Mouse (Mus musculus) hindbrain, embryonic 16.5 days (tissue): ENCODE measurements around the gene Igfbpl1. TPM values are rescaled to one million over a fixed set of nuclear protein-coding genes. Genes with fewer than 3 reads are reported as not detected.

Experiments
- ATAC-seq: fragments of 200-750 bp; cut with Nextera tagmentation; 2 replicates; pipeline ENCODE4 v1.8.0; 2017; ENCODE audit warnings: moderate TSS enrichment, moderate library complexity
- H3K27ac ChIP-seq: fragments of 300-500 bp; sonication (generic); 2 replicates; pipeline ENCODE4 v1.5.1; 2014; ENCODE audit warnings: low read depth, mild to moderate bottlenecking, control low read depth, low read length, moderate library complexity
- H3K27me3 ChIP-seq: fragments of 300-500 bp; sonication (generic); replicated peaks from 2 replicates; pipeline ENCODE4 v1.6.1; 2014; ENCODE audit warnings: low read length; ENCODE audit not compliant: control insufficient read depth, insufficient read depth
- H3K36me3 ChIP-seq: fragments of 300-500 bp; sonication (generic); 2 replicates; pipeline ENCODE4 v1.6.1; 2014; ENCODE audit warnings: mild to moderate bottlenecking, low read length, moderate library complexity, mixed read lengths; ENCODE audit not compliant: control insufficient read depth, insufficient read depth
- H3K4me1 ChIP-seq: fragments of 300-500 bp; sonication (generic); 2 replicates; pipeline ENCODE4 v1.6.1; 2014; ENCODE audit warnings: low read depth, low read length; ENCODE audit not compliant: control insufficient read depth, insufficient read depth
- H3K4me2 ChIP-seq: fragments of 300-500 bp; sonication (generic); 2 replicates; pipeline ENCODE4 v1.6.1; 2014; ENCODE audit warnings: mild to moderate bottlenecking, low read length, control low read depth, moderate library complexity
- H3K4me3 ChIP-seq: fragments of 300-500 bp; sonication (generic); 2 replicates; pipeline ENCODE4 v1.5.1; 2014; ENCODE audit warnings: mild to moderate bottlenecking, low read length, control low read depth, moderate library complexity
- H3K9ac ChIP-seq: fragments of 300-500 bp; sonication (generic); 2 replicates; pipeline ENCODE4 v1.6.1; 2014; ENCODE audit warnings: low read depth, mild to moderate bottlenecking, control low read depth, low read length, moderate library complexity
- H3K9me3 ChIP-seq: fragments of 300-500 bp; sonication (generic); 2 replicates; pipeline ENCODE4 v1.6.1; 2014; ENCODE audit warnings: mild to moderate bottlenecking, low read length, moderate library complexity; ENCODE audit not compliant: control insufficient read depth
- WGBS: fragments of 180-500 bp; shearing (Covaris S2); extraction: QIAGEN DNeasy Blood & Tissue Kit; methylation state at CpG from one replicate; pipeline ENCODE4 v1.1.7; 2014; 5-methylcytosine and 5-hydroxymethylcytosine counted together
- polyA plus RNA-seq: library from polyadenylated mRNA; unstranded; fragments of >200 nt; fragmentation: Nextera tagmentation; extraction: Ambion mirVana; gene quantifications from 2 replicates; pipeline ENCODE4 v1.2.1, GENCODE M21; 2015

The Igfbpl1 gene
- polyA plus RNA-seq, 1 experiment from 2014 or later, result 20.2 TPM

DNA sequence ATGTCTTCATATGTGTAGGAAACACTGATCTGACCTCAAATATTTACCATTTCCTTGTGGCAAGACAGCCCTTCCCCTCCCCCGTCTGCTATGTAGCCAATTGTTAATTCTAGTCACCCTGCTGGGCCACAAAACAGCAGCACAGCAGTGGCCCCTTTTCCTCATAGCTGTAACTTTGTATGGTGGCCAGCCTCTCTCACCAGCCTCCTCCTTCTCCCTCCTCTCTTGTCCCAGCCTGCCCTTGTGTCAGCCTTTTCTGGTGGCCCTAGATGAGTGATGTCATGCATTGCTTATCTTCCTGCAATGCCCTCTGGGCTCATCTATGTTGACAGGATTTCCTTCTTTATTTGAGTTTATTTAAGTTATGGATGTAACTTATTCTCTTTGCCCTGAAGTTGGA is 22.7 kb upstream of the Igfbpl1 start:
- H3K9ac ChIP-seq, result no peak overlapping the region
- H3K4me3 ChIP-seq, result no peak overlapping the region
- H3K27me3 ChIP-seq, result no peaks in the 10 kb centered on the region; the same call in 1 of the 2 replicates
- H3K27ac ChIP-seq, result no peak overlapping the region
- 15% methylated on average over 1 of the region's 1 CpGs for WGBS
- no peak for ATAC-seq
- no peaks in the 10 kb centered on the region for H3K4me1 ChIP-seq
- H3K36me3 ChIP-seq, result no peaks in the 10 kb centered on the region
- no peaks in the 10 kb centered on the region for H3K9me3 ChIP-seq
- no peak overlapping the region for H3K4me2 ChIP-seq

DNA sequence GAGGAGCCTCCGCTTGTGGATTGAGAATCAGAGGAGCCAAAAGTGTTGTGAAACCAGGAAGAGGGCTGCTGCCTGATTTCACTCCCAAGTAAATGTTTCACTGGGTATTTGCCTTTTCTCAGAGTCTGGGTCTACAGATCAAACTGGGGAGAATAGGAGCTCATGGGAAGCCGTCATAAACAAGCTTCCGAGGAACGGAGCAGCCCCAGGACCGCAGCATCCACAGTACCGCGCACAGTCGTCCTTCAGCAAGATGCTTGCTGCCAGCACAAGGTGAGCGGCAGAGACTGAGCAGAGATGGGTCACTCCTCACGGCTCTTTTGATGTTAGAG is 22.1 kb upstream of the Igfbpl1 start:
- Histone ChIP-seq H3K4me2 (no peak overlapping the region), H3K4me3 (no peak overlapping the region), H3K36me3 (no peaks in the 10 kb centered on the region), H3K9ac (no peak overlapping the region), H3K4me1 (no peaks in the 10 kb centered on the region), H3K9me3 (no peaks in the 10 kb centered on the region), H3K27ac (no peak overlapping the region), H3K27me3 (no peaks in the 10 kb centered on the region; the same call in 1 of the 2 replicates)
- ATAC-seq, result no peak
- 33% methylated on average over 10 of the region's 10 CpGs for WGBS

DNA sequence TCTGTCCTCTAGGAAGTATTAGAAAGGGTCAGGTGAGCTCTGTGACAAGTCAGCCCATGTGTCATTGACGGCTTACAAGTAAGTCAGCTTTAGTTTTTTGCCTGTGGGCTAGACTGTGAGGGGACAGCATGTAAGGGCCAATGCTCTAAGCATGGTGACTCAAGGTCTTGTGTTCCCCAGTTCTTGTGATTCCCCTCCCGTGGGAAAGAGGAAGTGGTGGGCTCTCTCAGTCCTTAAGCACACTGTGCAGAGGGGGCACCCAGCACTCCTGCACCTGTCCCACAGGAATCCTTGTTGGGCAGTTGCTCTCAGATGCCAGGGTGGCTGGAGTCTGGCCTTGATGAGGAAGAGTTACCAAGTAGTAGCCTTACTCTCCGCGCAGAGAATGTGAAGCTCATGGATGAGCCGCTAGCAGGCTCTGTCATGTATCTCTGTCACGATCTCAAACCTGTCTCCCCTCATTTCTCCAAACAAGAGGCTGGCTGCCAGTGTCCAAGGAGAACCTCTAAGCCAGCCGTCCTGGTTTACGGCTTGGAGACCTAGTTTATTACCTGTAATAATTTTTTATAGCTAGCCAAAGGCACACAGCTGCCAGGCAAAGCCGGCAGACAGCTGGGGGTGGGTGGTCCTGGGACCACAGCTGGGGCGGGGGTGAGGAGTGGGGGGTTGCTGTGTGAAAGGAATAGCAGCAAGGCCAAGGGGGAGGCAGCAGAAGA is 21.5 kb upstream of the Igfbpl1 start, which contains the start of gene Stra6l:
TSS of gene Stra6l (plus strand) at position 556 of the 716 bp plus-strand sequence.
- Histone ChIP-seq H3K9me3 (no peaks in the 10 kb centered on the region), H3K27ac (no peak within 1 kb of the TSS), H3K27me3 (no peaks in the 10 kb centered on the region; the same call in 1 of the 2 replicates), H3K4me2 (no peak within 1 kb of the TSS), H3K9ac (no peak within 1 kb of the TSS), H3K4me1 (no peaks in the 10 kb centered on the region), H3K4me3 (no peak within 1 kb of the TSS), H3K36me3 (no peaks in the 10 kb centered on the region)
- ATAC-seq, result no peak
- 63% methylated on average over 10 of the region's 10 CpGs for WGBS

DNA sequence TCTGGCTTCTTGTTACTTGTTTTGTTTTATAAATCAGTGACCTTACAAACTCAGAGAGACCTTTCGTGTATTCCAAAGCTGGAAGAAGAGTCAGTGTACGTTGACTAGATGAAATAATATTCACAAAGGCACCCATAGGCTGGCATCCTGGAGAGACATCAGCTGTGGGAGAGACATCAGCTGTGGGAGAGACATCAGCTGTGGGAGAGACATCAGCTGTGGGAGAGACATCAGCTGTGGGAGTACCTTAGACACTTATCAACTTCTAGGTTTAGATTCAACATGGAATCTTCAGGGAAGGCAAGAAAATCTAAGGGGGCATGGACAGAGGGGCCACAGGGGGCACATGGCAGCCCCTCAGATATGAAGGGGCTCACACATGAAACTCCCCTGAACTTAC is 19.5 kb upstream of the Igfbpl1 start:
- H3K9ac ChIP-seq, result no peak overlapping the region
- H3K4me2 ChIP-seq, result no peak overlapping the region
- 90% methylated on average over 2 of the region's 2 CpGs for WGBS
- no peak overlapping the region for H3K27ac ChIP-seq
- no peaks in the 10 kb centered on the region for H3K36me3 ChIP-seq
- no peaks in the 10 kb centered on the region for H3K4me1 ChIP-seq
- H3K9me3 ChIP-seq, result no peaks in the 10 kb centered on the region
- H3K27me3 ChIP-seq, result no peaks in the 10 kb centered on the region; the same call in 1 of the 2 replicates
- no peak for ATAC-seq
- no peak overlapping the region for H3K4me3 ChIP-seq

DNA sequence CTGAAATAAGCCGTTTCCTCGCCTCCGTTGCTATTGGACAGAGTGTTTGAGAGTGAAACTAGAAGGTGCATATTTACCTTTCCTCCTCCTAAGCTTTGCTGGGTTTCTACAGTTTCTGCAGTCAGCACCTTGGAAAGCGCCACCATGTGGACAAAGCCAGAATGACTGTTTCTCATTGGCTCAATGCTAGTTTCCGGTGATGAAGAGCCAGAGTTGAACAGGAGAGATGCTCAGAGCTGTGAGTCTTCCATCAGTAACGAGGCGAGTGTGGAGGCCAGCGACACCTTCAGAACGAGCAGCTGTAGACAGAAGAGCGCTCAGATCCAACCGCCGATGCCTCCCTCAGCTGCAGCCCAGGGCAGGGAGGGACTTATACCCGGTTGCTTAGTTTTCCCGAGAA is 17.6 kb upstream of the Igfbpl1 start:
- Histone ChIP-seq H3K27ac (no peak overlapping the region), H3K4me1 (no peaks in the 10 kb centered on the region), H3K4me3 (no peak overlapping the region), H3K9ac (no peak overlapping the region), H3K4me2 (no peak overlapping the region), H3K36me3 (no peaks in the 10 kb centered on the region), H3K27me3 (no peaks in the 10 kb centered on the region; the same call in 1 of the 2 replicates), H3K9me3 (no peaks in the 10 kb centered on the region)
- 47% methylated on average over 14 of the region's 14 CpGs for WGBS
- peak; percentile 17; the same call in 1 of the 2 replicates for ATAC-seq

DNA sequence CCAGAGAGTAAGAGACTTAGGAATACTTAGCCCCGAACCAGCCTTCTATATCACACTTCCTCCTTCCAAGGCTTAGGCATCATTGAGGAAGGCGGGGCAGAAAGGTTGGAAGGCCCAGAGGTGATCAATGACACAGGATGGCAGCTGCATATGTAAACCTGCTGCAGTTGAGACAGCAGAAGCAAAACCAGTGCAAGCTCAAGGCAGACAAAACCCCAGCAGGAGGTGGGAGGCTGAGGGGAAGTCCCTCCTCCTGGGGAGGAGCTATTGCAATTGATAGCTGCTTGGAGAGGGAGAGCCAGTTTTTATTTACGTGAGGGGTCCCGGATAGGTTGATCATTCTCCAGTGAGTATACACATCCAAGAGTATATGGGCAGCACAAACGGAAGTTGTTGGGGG is 6.7 kb upstream of the Igfbpl1 start:
- Histone ChIP-seq H3K9me3 (no peaks in the 10 kb centered on the region), H3K27ac (no peak overlapping the region), H3K27me3 (no peaks in the 10 kb centered on the region), H3K9ac (no peak overlapping the region), H3K4me1 (peaks cover 14% of the 10 kb centered on the region), H3K4me3 (no peak overlapping the region), H3K36me3 (no peaks in the 10 kb centered on the region), H3K4me2 (no peak overlapping the region)
- WGBS, result 29% methylated on average over 5 of the region's 5 CpGs
- no peak for ATAC-seq

DNA sequence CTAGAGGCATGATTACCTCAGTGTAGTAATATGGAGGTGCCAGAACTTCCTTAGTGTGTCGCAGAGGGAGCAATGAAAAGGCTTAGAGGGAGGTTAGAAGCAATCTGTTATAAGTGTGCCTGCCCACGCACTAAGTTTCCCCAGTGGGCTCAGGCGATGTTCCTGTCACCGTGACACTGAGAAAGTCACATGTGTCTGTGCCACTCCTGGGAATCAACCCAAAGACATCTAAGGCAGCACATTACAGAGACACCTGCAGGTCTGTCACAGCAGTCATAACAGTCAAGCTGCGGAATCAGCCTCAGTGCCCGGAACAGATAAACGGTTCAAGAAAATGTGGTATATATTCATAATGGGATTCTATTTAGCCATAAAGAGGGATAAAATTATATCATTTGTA is 5.3 kb upstream of the Igfbpl1 start:
- ATAC-seq, result no peak
- H3K9me3 ChIP-seq, result no peaks in the 10 kb centered on the region
- no peak overlapping the region for H3K9ac ChIP-seq
- no peak overlapping the region for H3K4me3 ChIP-seq
- H3K4me1 ChIP-seq, result peaks cover 14% of the 10 kb centered on the region
- H3K36me3 ChIP-seq, result no peaks in the 10 kb centered on the region
- H3K27ac ChIP-seq, result no peak overlapping the region
- 53% methylated on average over 7 of the region's 7 CpGs for WGBS
- H3K27me3 ChIP-seq, result peaks cover 6% of the 10 kb centered on the region
- H3K4me2 ChIP-seq, result no peak overlapping the region

DNA sequence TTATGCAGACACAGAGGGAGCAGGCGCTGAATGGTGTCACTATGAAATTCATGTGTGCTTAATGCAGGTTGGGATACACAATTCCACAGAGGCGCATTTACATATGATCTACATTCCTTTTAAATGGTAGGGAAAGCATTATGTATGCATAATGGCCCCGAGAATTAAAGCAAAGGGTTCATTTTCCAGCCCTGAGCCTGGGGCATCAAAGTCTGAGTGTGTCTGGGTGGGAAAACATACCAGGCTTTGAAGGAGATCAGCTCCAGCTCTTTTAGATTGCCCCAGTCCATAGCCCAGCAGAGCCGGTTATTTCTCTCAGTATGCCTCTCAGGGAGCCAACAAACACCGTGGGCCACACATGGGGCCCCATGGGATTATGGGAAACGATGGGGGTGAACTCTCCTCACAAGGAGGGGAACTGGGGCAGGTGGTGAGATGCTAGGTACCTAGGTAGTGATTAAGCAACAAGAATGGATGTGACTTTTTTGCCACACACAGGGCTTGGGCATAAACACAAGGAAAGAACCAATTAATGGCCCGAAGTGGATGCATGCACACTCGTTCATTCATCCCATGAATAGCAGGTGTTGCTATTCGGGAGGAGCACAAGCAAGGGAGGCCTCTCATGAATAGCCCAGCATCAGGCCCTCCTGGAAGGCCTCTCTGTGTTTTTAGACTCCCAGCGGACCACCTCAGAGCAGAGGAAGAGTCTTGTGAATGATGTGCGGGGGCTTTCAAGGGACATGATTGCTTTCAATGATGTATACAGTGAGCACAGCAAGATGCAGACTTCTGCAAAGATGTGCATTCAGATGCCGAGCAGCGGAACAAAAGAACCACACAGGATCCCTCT is 3.4 kb upstream of the Igfbpl1 start:
- no peak overlapping the region; the same call in 1 of the 2 replicates for H3K27ac ChIP-seq
- H3K9ac ChIP-seq, result peak overlapping the region; percentile 7; the same call in 1 of the 2 replicates
- 23% methylated on average over 13 of the region's 13 CpGs for WGBS
- H3K9me3 ChIP-seq, result no peaks in the 10 kb centered on the region
- H3K36me3 ChIP-seq, result no peaks in the 10 kb centered on the region
- H3K4me2 ChIP-seq, result no peak overlapping the region
- no peak for ATAC-seq
- no peak overlapping the region for H3K4me3 ChIP-seq
- peaks cover 18% of the 10 kb centered on the region for H3K4me1 ChIP-seq
- peaks cover 6% of the 10 kb centered on the region for H3K27me3 ChIP-seq
